Comparison of ENCODE assay signal across 20 mouse cellular contexts in genomic region chr2:79081769-79082168, GRCm38 (mm10).
"Had no signal": no experiment of that assay in that cellular context is flagged by ENCODE, and none has a peak within 500 bp of the region (broad histone marks: within the 10 kb centered on the region; RNA-seq: fewer than 3 reads in every experiment).

No protein-coding gene starts in this region.

- H3K27ac ChIP-seq: limb, embryonic 10.5 days; limb, embryonic 13.5 days; liver, embryonic 13.5 days; midbrain, embryonic 10.5 days; midbrain, embryonic 13.5 days; neural tube, embryonic 13.5 days; stomach, embryonic 15.5 days had no signal

- H3K4me1 ChIP-seq: midbrain, embryonic 10.5 days; midbrain, embryonic 13.5 days; neural tube, embryonic 13.5 days; stomach, embryonic 15.5 days had no signal

- H3K36me3 ChIP-seq: kidney, embryonic 15.5 days; limb, embryonic 10.5 days; limb, embryonic 13.5 days; liver, embryonic 13.5 days; midbrain, embryonic 10.5 days; midbrain, embryonic 13.5 days; neural tube, embryonic 13.5 days; stomach, embryonic 15.5 days had no signal

- H3K9ac ChIP-seq: kidney, embryonic 15.5 days; limb, embryonic 13.5 days; liver, embryonic 13.5 days; midbrain, embryonic 13.5 days; neural tube, embryonic 13.5 days; stomach, embryonic 15.5 days had no signal

- H3K9me3 ChIP-seq: kidney, embryonic 15.5 days; limb, embryonic 10.5 days; limb, embryonic 13.5 days; liver, embryonic 13.5 days; megakaryocyte, embryonic 14.5 days; midbrain, embryonic 10.5 days; midbrain, embryonic 13.5 days; neural tube, embryonic 13.5 days; stomach, embryonic 15.5 days had no signal

- H3K4me3 ChIP-seq: kidney, embryonic 15.5 days; limb, embryonic 10.5 days; limb, embryonic 13.5 days; liver, embryonic 13.5 days; megakaryocyte, embryonic 14.5 days; midbrain, embryonic 10.5 days; midbrain, embryonic 13.5 days; myocyte; neural tube, embryonic 13.5 days; stomach, embryonic 15.5 days had no signal

- ATAC-seq: midbrain, embryonic 13.5 days; midbrain, embryonic 16.5 days had no signal

- H3K27me3 ChIP-seq: kidney, embryonic 15.5 days; limb, embryonic 13.5 days; liver, embryonic 13.5 days; megakaryocyte, embryonic 14.5 days; midbrain, embryonic 13.5 days; neural tube, embryonic 13.5 days; stomach, embryonic 15.5 days had no signal

- DNase-seq: kidney, adult 11 months; kidney, adult 8-10 months; kidney, postnatal 4 days; liver; liver, embryonic 13.5 days; lung, postnatal 36 days; retina, postnatal 1 day; right cerebral cortex, postnatal 25 days; spleen, adult 18-20 months; thymus, postnatal 25 days had no signal

- H3K4me2 ChIP-seq: kidney, embryonic 15.5 days; limb, embryonic 13.5 days; liver, embryonic 13.5 days; midbrain, embryonic 13.5 days; neural tube, embryonic 13.5 days; stomach, embryonic 15.5 days had no signal
